Mouse (Mus musculus) small intestine, adult 2 months (tissue): ENCODE measurements around the gene Cyp46a1. TPM values are rescaled to one million over a fixed set of nuclear protein-coding genes. Genes with fewer than 3 reads are reported as not detected.

ENCODE experiments used
- H3K27ac ChIP-seq: fragments of 200-500 bp; 2 replicates; pipeline ENCODE4 v1.5.1; 2012; ENCODE audit warnings: low read depth, low read length, control low read depth, inconsistent platforms; ENCODE audit not compliant: insufficient read depth
- H3K27me3 ChIP-seq: fragments of 200-500 bp; 2 replicates; pipeline ENCODE4 v1.6.1; 2012; ENCODE audit warnings: mild to moderate bottlenecking, moderate library complexity, low read length, inconsistent platforms; ENCODE audit not compliant: control insufficient read depth, insufficient read depth
- H3K36me3 ChIP-seq: fragments of 200-500 bp; 2 replicates; pipeline ENCODE4 v1.6.1; 2012; ENCODE audit warnings: mild to moderate bottlenecking, low read length, control low read depth, inconsistent platforms; ENCODE audit not compliant: control insufficient read depth, insufficient read depth
- H3K4me1 ChIP-seq: fragments of 200-500 bp; 2 replicates; pipeline ENCODE4 v1.6.1; 2012; ENCODE audit warnings: low read length, inconsistent platforms, mixed read lengths; ENCODE audit not compliant: control insufficient read depth, insufficient read depth, insufficient read length
- H3K4me3 ChIP-seq: fragments of 200-500 bp; 2 replicates; pipeline ENCODE4 v1.5.1; 2012; ENCODE audit warnings: low read depth, mild to moderate bottlenecking, control low read depth, inconsistent platforms, low read length, moderate library complexity
- CTCF ChIP-seq: fragments of 200-500 bp; IDR thresholded peaks from 2 replicates; pipeline ENCODE4 v1.5.1; 2012; ENCODE audit warnings: low read depth, mild to moderate bottlenecking, control low read depth, inconsistent platforms, low read length, moderate library complexity, mixed read lengths; ENCODE audit not compliant: insufficient replicate concordance, insufficient read length; ENCODE audit errors: extremely low read depth
- POLR2A ChIP-seq: fragments of 200-500 bp; IDR thresholded peaks from 2 replicates; pipeline ENCODE4 v1.6.1; 2012; ENCODE audit warnings: low read depth, mild to moderate bottlenecking, control low read depth, inconsistent platforms, low read length, moderate library complexity
- WGBS: fragments of 180-500 bp; shearing (Covaris S2); methylation state at CpG from one replicate; pipeline ENCODE4 v1.1.7; 2018; 5-methylcytosine and 5-hydroxymethylcytosine counted together
- polyA plus RNA-seq: library from polyadenylated mRNA; depleted of rRNA; stranded (reverse); fragments of >200 nt; gene quantifications from 2 replicates; pipeline ENCODE4 v1.2.3, GENCODE M21; 2012

Gene Cyp46a1
- polyA plus RNA-seq, 1 experiment, result 0.51 TPM

GRCm38 (mm10) chr12:108394534-108395284 is 60.5 kb downstream of the Cyp46a1 start:
- Histone ChIP-seq H3K27me3 (no peaks in the 10 kb centered on the region), H3K36me3 (no peaks in the 10 kb centered on the region), H3K4me1 (peaks cover 8% of the 10 kb centered on the region), H3K4me3 (no peak overlapping the region), H3K27ac (no peak overlapping the region)
- 86% methylated on average over 17 of the region's 17 CpGs for WGBS
- TF ChIP-seq CTCF (no peak), POLR2A (no peak)

- no peaks in the 10 kb centered on the region for H3K36me3 ChIP-seq
- no peak overlapping the region for H3K27ac ChIP-seq
- H3K27me3 ChIP-seq, result no peaks in the 10 kb centered on the region
- WGBS, result 77% methylated on average over 6 of the region's 6 CpGs
- H3K4me1 ChIP-seq, result peaks cover 8% of the 10 kb centered on the region
- no peak for TF ChIP-seq POLR2A
- no peak for TF ChIP-seq CTCF
- H3K4me3 ChIP-seq, result no peak overlapping the region
These were observed 61.1 kb downstream of the Cyp46a1 start for GRCm38 (mm10) chr12:108395285-108395660.

- no peak for TF ChIP-seq POLR2A
- H3K4me3 ChIP-seq, result no peak overlapping the region
- H3K27me3 ChIP-seq, result no peaks in the 10 kb centered on the region
- H3K27ac ChIP-seq, result no peak overlapping the region
- H3K4me1 ChIP-seq, result peaks cover 8% of the 10 kb centered on the region
- no peaks in the 10 kb centered on the region for H3K36me3 ChIP-seq
- WGBS, result 91% methylated on average over 11 of the region's 11 CpGs
These were observed 62.1 kb downstream of the Cyp46a1 start for GRCm38 (mm10) chr12:108396081-108396947.

- H3K27ac ChIP-seq, result no peak overlapping the region
- H3K4me3 ChIP-seq, result no peak overlapping the region
- H3K36me3 ChIP-seq, result no peaks in the 10 kb centered on the region
- WGBS, result 79% methylated on average over 7 of the region's 7 CpGs
- H3K27me3 ChIP-seq, result no peaks in the 10 kb centered on the region
- H3K4me1 ChIP-seq, result no peaks in the 10 kb centered on the region; the same call in 1 of the 2 replicates
- TF ChIP-seq CTCF (no peak), POLR2A (no peak)
These were observed 64.5 kb downstream of the Cyp46a1 start for GRCm38 (mm10) chr12:108398681-108399080.

- H3K27ac ChIP-seq, result no peak overlapping the region
- no peaks in the 10 kb centered on the region; the same call in 1 of the 2 replicates for H3K27me3 ChIP-seq
- H3K4me1 ChIP-seq, result no peaks in the 10 kb centered on the region
- H3K36me3 ChIP-seq, result no peaks in the 10 kb centered on the region
- WGBS, result 92% methylated on average over 8 of the region's 8 CpGs
- TF ChIP-seq CTCF, result no peak
- no peak for TF ChIP-seq POLR2A
- H3K4me3 ChIP-seq, result no peak overlapping the region
These were observed 65.0 kb downstream of the Cyp46a1 start for GRCm38 (mm10) chr12:108399191-108399590.

- H3K27me3 ChIP-seq, result no peaks in the 10 kb centered on the region; the same call in 1 of the 2 replicates
- H3K4me1 ChIP-seq, result peaks cover 1% of the 10 kb centered on the region; the same call in 1 of the 2 replicates
- no peaks in the 10 kb centered on the region for H3K36me3 ChIP-seq
- H3K4me3 ChIP-seq, result no peak overlapping the region
- WGBS, result 68% methylated on average over 8 of the region's 8 CpGs
- no peak overlapping the region for H3K27ac ChIP-seq
- TF ChIP-seq POLR2A, result no peak
These were observed 66.8 kb downstream of the Cyp46a1 start for GRCm38 (mm10) chr12:108400951-108401350.

GRCm38 (mm10) chr12:108403957-108404356 is 69.8 kb downstream of the Cyp46a1 start:
- Histone ChIP-seq H3K27ac (no peak overlapping the region; the same call in 1 of the 2 replicates), H3K27me3 (no peaks in the 10 kb centered on the region; the same call in 1 of the 2 replicates), H3K4me1 (peaks cover 1% of the 10 kb centered on the region; the same call in 1 of the 2 replicates), H3K4me3 (no peak overlapping the region), H3K36me3 (no peaks in the 10 kb centered on the region)
- WGBS, result 40% methylated on average over 6 of the region's 6 CpGs
- TF ChIP-seq CTCF, result no peak
- TF ChIP-seq POLR2A, result no peak
